Mouse (Mus musculus) midbrain, embryonic 14.5 days (tissue): ENCODE results near the gene Gm28374. TPM values are rescaled to one million over a fixed set of nuclear protein-coding genes. Genes with fewer than 3 reads are reported as not detected.
A peak's percentile ranks its signal among the peaks of the same experiment; 100 is the strongest.

Experiments
- ATAC-seq: fragments of 200-750 bp; cut with Nextera tagmentation; 2 replicates; pipeline ENCODE4 v1.8.0; 2017; ENCODE audit warnings: moderate number of reproducible peaks, moderate library complexity; ENCODE audit not compliant: low FRiP score, low TSS enrichment
- DNase-seq: peaks from one replicate; pipeline ENCODE4 v3.0.0-alpha.2; 2015
- H3K27ac ChIP-seq: fragments of 300-500 bp; sonication (generic); replicated peaks from 2 replicates; pipeline ENCODE4 v1.5.1; 2014; ENCODE audit warnings: mild to moderate bottlenecking, low read depth, low read length, moderate library complexity
- H3K27me3 ChIP-seq: fragments of 300-500 bp; sonication (generic); 2 replicates; pipeline ENCODE4 v1.6.1; 2014; ENCODE audit warnings: low read length, control low read depth, mixed read lengths; ENCODE audit not compliant: control insufficient read depth, insufficient read depth
- H3K36me3 ChIP-seq: fragments of 300-500 bp; sonication (generic); 2 replicates; pipeline ENCODE4 v1.6.1; 2014; ENCODE audit warnings: low read length, control low read depth; ENCODE audit not compliant: control insufficient read depth, insufficient read depth
- H3K4me1 ChIP-seq: fragments of 300-500 bp; sonication (generic); 2 replicates; pipeline ENCODE4 v1.6.1; 2014; ENCODE audit warnings: mild to moderate bottlenecking, antibody characterized with exemption, low read length, control low read depth; ENCODE audit not compliant: control insufficient read depth, insufficient read depth
- H3K4me2 ChIP-seq: fragments of 300-500 bp; sonication (generic); 2 replicates; pipeline ENCODE4 v1.6.1; 2014; ENCODE audit warnings: mild to moderate bottlenecking, low read length, moderate library complexity
- H3K4me3 ChIP-seq: fragments of 300-500 bp; sonication (generic); replicated peaks from 2 replicates; pipeline ENCODE4 v1.5.1; 2014; ENCODE audit warnings: low read depth, low read length
- H3K9ac ChIP-seq: fragments of 300-500 bp; sonication (generic); replicated peaks from 2 replicates; pipeline ENCODE4 v1.6.1; 2014; ENCODE audit warnings: mild to moderate bottlenecking, low read length, moderate library complexity
- H3K9me3 ChIP-seq: fragments of 300-500 bp; sonication (generic); 2 replicates; pipeline ENCODE4 v1.6.1; 2016; ENCODE audit warnings: low read length, control low read depth, mixed read lengths; ENCODE audit not compliant: control insufficient read depth
- WGBS: fragments of 180-500 bp; shearing (Covaris S2); extraction: QIAGEN DNeasy Blood & Tissue Kit; methylation state at CpG from one replicate; pipeline ENCODE4 v1.1.7; 2014; 5-methylcytosine and 5-hydroxymethylcytosine counted together
- polyA plus RNA-seq: library from polyadenylated mRNA; unstranded; fragments of >200 nt; fragmentation: Nextera tagmentation; extraction: Ambion mirVana; gene quantifications from 2 replicates; pipeline ENCODE4 v1.2.1, GENCODE M21; 2014

Gm28374 gene
- polyA plus RNA-seq, 1 experiment from 2014 or later, result 1.6 TPM

DNA sequence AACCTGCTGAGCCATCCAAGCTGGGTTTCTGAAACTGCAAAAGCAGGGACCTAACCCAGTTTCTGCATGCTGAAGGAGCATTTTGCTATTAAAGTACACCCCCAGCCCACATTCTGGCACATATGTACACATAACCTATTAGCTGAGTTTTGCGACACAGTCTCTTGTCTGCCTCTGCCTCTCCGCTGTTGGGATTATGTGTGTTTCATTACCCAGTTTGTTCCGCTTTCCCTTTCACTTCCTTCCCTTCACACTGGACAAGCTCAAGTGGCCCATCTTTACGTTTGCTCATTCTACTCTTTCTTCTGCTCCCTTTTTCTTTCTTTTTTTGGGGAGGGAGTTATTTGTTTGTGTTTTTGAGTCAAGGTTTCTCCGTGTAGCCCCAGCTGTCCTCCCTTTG, 8.2 kb downstream of the Gm28374 start:
- no peak overlapping the region for H3K27ac ChIP-seq
- H3K9ac ChIP-seq, result no peak overlapping the region
- no peaks in the 10 kb centered on the region for H3K27me3 ChIP-seq
- H3K4me1 ChIP-seq, result peaks cover 8% of the 10 kb centered on the region
- no peak for ATAC-seq
- H3K9me3 ChIP-seq, result no peaks in the 10 kb centered on the region
- H3K4me3 ChIP-seq, result no peak overlapping the region
- peaks cover 43% of the 10 kb centered on the region for H3K36me3 ChIP-seq
- no peak for DNase-seq
- no peak overlapping the region for H3K4me2 ChIP-seq
- 96% methylated on average over 5 of the region's 5 CpGs for WGBS

DNA sequence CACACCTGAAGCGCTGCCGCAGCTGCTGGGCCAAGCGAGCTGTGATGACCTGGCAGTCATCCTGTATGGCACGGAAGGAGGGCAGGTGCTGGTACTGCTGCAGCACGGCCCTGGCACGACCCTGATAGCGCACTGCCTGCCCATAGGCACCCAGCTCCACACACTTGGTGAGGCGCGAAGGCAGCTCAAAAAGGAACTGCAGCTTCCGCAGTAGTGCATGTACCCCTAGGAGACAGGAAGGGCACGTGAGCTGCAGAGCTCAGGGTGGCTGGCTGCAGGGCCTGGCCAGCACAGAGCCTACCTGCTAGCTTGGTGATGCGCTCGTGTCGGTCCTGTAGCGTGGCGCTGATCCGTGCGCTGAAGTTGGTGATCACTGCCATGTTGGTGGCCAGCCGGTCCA, 10.8 kb downstream of the Gm28374 start:
- H3K27ac ChIP-seq, result no peak overlapping the region
- H3K36me3 ChIP-seq, result peaks cover 46% of the 10 kb centered on the region
- no peak overlapping the region for H3K9ac ChIP-seq
- no peak overlapping the region for H3K4me3 ChIP-seq
- no peaks in the 10 kb centered on the region for H3K27me3 ChIP-seq
- no peak for ATAC-seq
- H3K4me1 ChIP-seq, result peaks cover 15% of the 10 kb centered on the region
- WGBS, result 94% methylated on average over 19 of the region's 19 CpGs
- DNase-seq, result no peak
- no peaks in the 10 kb centered on the region for H3K9me3 ChIP-seq
- H3K4me2 ChIP-seq, result no peak overlapping the region

DNA sequence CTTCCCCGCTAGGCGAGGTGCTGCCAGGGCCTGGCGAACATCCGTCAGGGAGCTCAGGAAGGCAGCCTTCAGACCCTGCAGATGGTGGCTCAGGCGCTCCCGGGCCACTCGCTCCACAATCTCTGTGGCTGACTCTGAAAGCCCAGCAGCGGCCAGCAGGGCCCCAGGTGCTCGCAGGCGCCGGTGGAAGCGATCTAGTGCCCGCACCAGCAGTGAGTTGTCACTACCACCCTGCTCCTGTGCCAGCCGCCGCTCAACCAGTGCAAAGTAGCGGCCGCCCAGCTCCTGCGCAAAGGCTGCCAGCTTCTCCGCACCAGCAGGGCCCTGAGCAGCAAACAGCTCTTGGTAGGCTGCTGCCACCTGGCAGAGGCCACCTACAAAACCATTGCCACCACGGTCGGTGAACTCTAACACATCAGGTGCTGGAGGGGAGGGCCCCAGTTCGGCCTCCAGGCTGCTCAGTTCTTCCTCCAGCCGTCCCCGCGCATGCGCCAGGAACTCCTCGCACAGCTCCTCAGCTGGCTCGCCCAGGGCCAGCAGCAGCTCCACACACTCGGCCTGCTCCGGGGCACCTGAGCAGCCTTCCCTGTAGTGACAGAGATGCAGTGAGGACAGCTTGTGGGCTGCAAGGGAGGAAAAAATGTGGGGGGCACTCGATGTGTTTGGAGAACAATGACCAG, 11.3 kb downstream of the Gm28374 start:
- Histone ChIP-seq H3K9ac (no peak overlapping the region), H3K27me3 (no peaks in the 10 kb centered on the region), H3K36me3 (peaks cover 46% of the 10 kb centered on the region), H3K4me3 (no peak overlapping the region), H3K27ac (no peak overlapping the region), H3K4me1 (peaks cover 14% of the 10 kb centered on the region), H3K9me3 (no peaks in the 10 kb centered on the region), H3K4me2 (no peak overlapping the region)
- 93% methylated on average over 31 of the region's 31 CpGs for WGBS
- ATAC-seq (no peak), DNase-seq (no peak)

DNA sequence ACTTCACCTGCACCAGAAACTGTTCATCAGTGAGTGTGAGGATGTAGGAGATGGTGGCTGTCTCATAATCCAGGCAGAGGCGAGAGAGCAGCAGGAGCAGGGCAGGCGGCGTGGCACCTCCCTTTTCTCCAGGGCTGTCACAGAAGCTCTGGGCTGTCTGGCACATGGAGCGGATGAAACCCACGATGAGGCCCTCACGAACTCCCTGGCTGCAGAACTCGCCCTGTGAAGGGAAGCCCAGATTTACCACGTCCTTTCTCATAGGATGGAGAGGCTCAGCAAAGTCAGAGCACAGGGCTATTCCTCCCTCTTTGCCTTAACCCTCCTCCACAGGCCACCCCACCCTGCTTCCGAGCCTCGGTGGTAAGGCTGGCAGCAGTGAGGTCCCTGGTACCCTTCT, 12.2 kb downstream of the Gm28374 start:
- DNase-seq, result no peak
- no peak overlapping the region for H3K4me2 ChIP-seq
- H3K9ac ChIP-seq, result no peak overlapping the region
- H3K9me3 ChIP-seq, result no peaks in the 10 kb centered on the region
- no peak overlapping the region for H3K4me3 ChIP-seq
- peaks cover 43% of the 10 kb centered on the region for H3K36me3 ChIP-seq
- H3K27ac ChIP-seq, result no peak overlapping the region
- 93% methylated on average over 10 of the region's 10 CpGs for WGBS
- ATAC-seq, result no peak
- H3K27me3 ChIP-seq, result no peaks in the 10 kb centered on the region
- H3K4me1 ChIP-seq, result peaks cover 14% of the 10 kb centered on the region

DNA sequence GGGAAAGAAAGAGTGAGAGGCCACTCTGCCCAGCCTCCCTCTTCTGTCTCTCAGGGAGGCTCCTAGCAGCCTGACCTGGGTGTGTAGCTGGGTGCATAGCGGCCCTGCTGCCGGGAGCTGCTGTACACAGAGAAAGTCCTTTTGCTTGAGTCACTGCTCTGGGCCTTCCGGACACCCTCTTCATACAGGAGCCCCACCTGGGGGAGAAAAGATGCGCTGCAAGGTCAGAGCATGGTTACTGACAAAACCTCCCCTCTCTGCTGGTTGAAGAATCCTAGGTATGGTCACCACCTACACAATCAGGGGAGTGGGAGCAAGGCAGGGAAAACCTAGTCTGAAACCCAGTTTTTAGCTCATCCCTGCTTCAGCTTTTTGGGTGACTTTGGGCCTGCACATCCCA, 13.1 kb downstream of the Gm28374 start:
- H3K27ac ChIP-seq, result no peak overlapping the region
- WGBS, result 79% methylated on average over 4 of the region's 4 CpGs
- H3K9ac ChIP-seq, result no peak overlapping the region
- DNase-seq (no peak), ATAC-seq (no peak)
- peaks cover 41% of the 10 kb centered on the region for H3K36me3 ChIP-seq
- H3K4me3 ChIP-seq, result no peak overlapping the region
- no peak overlapping the region for H3K4me2 ChIP-seq
- no peaks in the 10 kb centered on the region for H3K9me3 ChIP-seq
- H3K27me3 ChIP-seq, result no peaks in the 10 kb centered on the region
- peaks cover 14% of the 10 kb centered on the region for H3K4me1 ChIP-seq

DNA sequence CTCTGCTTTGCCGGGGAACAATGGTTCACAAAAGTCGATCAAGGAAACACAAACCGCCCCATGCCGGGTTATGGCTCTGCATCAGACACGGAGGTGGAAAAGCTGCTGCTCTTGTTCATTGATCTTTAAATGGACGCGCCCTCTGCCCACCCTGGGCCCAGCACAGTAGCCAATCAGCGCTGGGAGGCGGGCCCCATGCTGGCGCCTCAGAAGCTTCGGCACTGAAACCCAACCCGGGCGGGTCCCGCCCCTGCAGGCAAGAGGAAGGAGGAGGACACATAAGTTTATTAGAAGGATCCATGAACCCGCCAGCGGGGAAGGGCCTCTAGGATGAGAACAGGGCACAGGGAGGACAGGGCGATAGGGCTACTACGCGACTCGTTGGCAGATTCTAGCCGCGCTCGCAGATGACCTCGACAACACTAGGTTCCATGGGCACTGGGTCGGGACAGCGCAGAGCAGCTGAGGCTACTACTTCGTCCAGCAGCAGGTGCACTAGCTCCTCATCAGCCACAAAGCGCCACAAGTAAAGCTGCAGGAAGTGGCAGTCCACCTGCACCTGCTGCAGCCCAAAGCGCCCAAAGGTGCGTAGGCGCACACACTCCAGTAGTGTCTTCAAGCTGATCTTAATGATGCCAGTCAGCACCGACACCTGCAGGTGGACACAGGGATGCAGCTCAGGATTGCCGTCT, 14.2 kb downstream of the Gm28374 start, which contains the start of gene Tm7sf2:
Tm7sf2 (minus strand) TSS at position 650 of the 692 bp plus-strand sequence.
- Histone ChIP-seq H3K27ac (peak within 1 kb of the TSS; percentile 90), H3K36me3 (peaks cover 33% of the 10 kb centered on the region), H3K4me1 (peaks cover 19% of the 10 kb centered on the region), H3K4me2 (peak within 1 kb of the TSS; percentile 94), H3K27me3 (no peaks in the 10 kb centered on the region), H3K9me3 (no peaks in the 10 kb centered on the region), H3K4me3 (peak within 1 kb of the TSS; percentile 58), H3K9ac (peak within 1 kb of the TSS; percentile 70)
- peak; percentile 91 for ATAC-seq
- peak; percentile 94 for DNase-seq
- 8% methylated on average over 33 of the region's 33 CpGs for WGBS

DNA sequence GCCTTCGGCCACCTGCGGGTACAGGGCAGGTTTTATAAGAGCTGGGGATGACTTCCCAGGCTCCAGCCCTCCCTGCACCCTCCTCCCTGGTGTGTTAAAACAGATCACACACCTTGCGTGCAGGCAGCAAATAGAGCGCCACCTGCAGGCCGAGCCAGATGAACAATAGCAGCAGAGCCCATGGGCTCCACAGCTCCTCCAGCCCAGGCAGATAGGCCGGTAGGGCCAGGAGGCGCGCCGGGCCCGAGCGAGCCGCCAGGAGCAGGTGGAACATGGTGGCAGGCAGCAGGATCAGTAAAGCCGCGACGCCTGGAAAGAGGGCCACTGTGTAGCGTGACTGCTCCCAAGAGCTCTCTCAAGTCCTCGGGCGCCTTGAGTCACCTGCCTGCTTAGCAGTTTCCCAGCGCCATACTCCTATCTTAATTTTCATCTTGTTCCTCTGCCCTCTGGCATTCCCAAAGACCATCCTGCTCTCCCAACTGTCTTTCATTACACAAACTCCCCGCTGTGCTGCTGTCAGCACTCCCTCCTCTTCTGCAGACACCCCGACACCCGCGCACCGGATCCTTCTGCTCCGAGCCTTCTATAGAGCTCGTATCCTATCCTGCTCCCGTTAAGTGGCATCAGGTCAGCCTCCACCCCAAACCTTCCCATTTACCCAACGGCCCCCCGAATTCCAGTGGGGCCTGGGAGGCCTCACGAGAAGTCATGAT, 14.9 kb downstream of the Gm28374 start:
- DNase-seq (peak; percentile 93), ATAC-seq (peak; percentile 67)
- H3K4me2 ChIP-seq, result peak overlapping the region; percentile 94
- no peaks in the 10 kb centered on the region for H3K27me3 ChIP-seq
- peak overlapping the region; percentile 70 for H3K9ac ChIP-seq
- H3K9me3 ChIP-seq, result no peaks in the 10 kb centered on the region
- H3K27ac ChIP-seq, result peak overlapping the region; percentile 90
- under 1% methylated on average over 30 of the region's 30 CpGs for WGBS
- H3K4me1 ChIP-seq, result peaks cover 26% of the 10 kb centered on the region
- H3K4me3 ChIP-seq, result peak overlapping the region; percentile 58
- H3K36me3 ChIP-seq, result peaks cover 31% of the 10 kb centered on the region

DNA sequence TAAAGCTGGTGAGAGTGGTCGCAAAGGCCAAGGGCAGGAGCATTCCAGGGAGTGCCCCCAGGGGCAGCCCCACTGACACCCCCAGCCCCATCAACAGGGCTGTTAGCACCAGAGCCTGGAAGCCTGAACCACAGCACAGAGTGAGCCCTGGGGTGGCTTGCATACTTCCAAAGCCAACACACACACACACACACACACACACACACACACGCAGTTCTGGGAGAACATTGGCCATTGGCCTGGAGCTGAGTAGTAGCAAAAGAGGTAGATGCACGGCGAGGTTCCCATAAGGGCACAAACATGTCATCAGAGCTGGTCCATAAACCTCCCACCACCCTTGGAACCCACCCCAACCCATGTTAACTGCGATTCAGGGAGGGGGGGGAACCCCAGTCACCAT, 15.5 kb downstream of the Gm28374 start:
- H3K9ac ChIP-seq, result peak overlapping the region; percentile 70
- H3K4me2 ChIP-seq, result peak overlapping the region; percentile 94
- H3K4me1 ChIP-seq, result peaks cover 30% of the 10 kb centered on the region
- H3K27ac ChIP-seq, result peak overlapping the region; percentile 90
- peak overlapping the region; percentile 58 for H3K4me3 ChIP-seq
- H3K9me3 ChIP-seq, result no peaks in the 10 kb centered on the region
- ATAC-seq, result no peak
- H3K36me3 ChIP-seq, result peaks cover 30% of the 10 kb centered on the region
- WGBS, result 34% methylated on average over 5 of the region's 5 CpGs
- no peaks in the 10 kb centered on the region for H3K27me3 ChIP-seq
- peak; percentile 31 for DNase-seq
